Mouse (Mus musculus) monocyte, adult 5-6 weeks (primary cell): ENCODE results near the gene Ptprt. TPM values are rescaled to one million over a fixed set of nuclear protein-coding genes. Genes with fewer than 3 reads are reported as not detected.

ENCODE experiments used
- ATAC-seq: fragments of 153-309, 156-312 bp; replicated peaks from 2 replicates; pipeline ENCODE4 v1.8.0; 2017; ENCODE audit warnings: mild to moderate bottlenecking; ENCODE audit not compliant: low TSS enrichment, insufficient number of reproducible peaks, severe bottlenecking, poor library complexity, low FRiP score
- total RNA-seq: library from RNA; stranded (forward); fragments of 200-1000, 200-491, 200-594 nt; gene quantifications from 3 replicates; pipeline ENCODE4 v1.2.3, GENCODE M21; 2017

Gene Ptprt
- total RNA-seq, 1 experiment from 2014 or later: not detected

- no peak for ATAC-seq
Measured at GRCm38 (mm10) chr2:162614256-162614655, 46.7 kb downstream of the Ptprt start.

- no peak for ATAC-seq
Measured at GRCm38 (mm10) chr2:162613480-162613879, 47.5 kb downstream of the Ptprt start.

GRCm38 (mm10) chr2:162602721-162603120 is 58.2 kb downstream of the Ptprt start:
- no peak for ATAC-seq

GRCm38 (mm10) chr2:162591388-162591787 is 69.6 kb downstream of the Ptprt start:
- ATAC-seq: no peak

- no peak for ATAC-seq
Measured at GRCm38 (mm10) chr2:162581651-162582050, 79.3 kb downstream of the Ptprt start.

- no peak for ATAC-seq
Measured at GRCm38 (mm10) chr2:162577819-162578218, 83.1 kb downstream of the Ptprt start.

- ATAC-seq: no peak
Measured at GRCm38 (mm10) chr2:162572851-162573250, 88.1 kb downstream of the Ptprt start.

GRCm38 (mm10) chr2:162571037-162571436 is 89.9 kb downstream of the Ptprt start:
- ATAC-seq: no peak

- no peak for ATAC-seq
Measured at GRCm38 (mm10) chr2:162568308-162569100, 92.4 kb downstream of the Ptprt start.

GRCm38 (mm10) chr2:162548312-162548711 is 112.6 kb downstream of the Ptprt start:
- no peak for ATAC-seq

- no peak for ATAC-seq
Measured at GRCm38 (mm10) chr2:162531638-162532037, 129.3 kb downstream of the Ptprt start.

GRCm38 (mm10) chr2:162528911-162529310 is 132.0 kb downstream of the Ptprt start:
- ATAC-seq: no peak

GRCm38 (mm10) chr2:162515993-162516392 is 145.0 kb downstream of the Ptprt start:
- ATAC-seq: no peak

- no peak for ATAC-seq
Measured at GRCm38 (mm10) chr2:162513072-162513471, 147.9 kb downstream of the Ptprt start.

GRCm38 (mm10) chr2:162512094-162512493 is 148.9 kb downstream of the Ptprt start:
- ATAC-seq: no peak

GRCm38 (mm10) chr2:162509016-162509415 is 151.9 kb downstream of the Ptprt start:
- no peak for ATAC-seq

GRCm38 (mm10) chr2:162507664-162508063 is 153.3 kb downstream of the Ptprt start:
- ATAC-seq: no peak

- no peak for ATAC-seq
Measured at GRCm38 (mm10) chr2:162504850-162505249, 156.1 kb downstream of the Ptprt start.

- ATAC-seq: no peak
Measured at GRCm38 (mm10) chr2:162499501-162499915, 161.4 kb downstream of the Ptprt start.

- no peak for ATAC-seq
Measured at GRCm38 (mm10) chr2:162498191-162498590, 162.8 kb downstream of the Ptprt start.

GRCm38 (mm10) chr2:162484036-162484435 is 176.9 kb downstream of the Ptprt start:
- no peak for ATAC-seq
